Mouse (Mus musculus) heart, postnatal 0 days (tissue): Measurements from ENCODE around the gene Npas3. TPM values are rescaled to one million over a fixed set of nuclear protein-coding genes. Genes with fewer than 3 reads are reported as not detected.

Experiments
- ATAC-seq: fragments of 200-750 bp; cut with Nextera tagmentation; 2 replicates; pipeline ENCODE4 v1.8.0; 2017; ENCODE audit warnings: low read depth, moderate number of reproducible peaks, moderate library complexity; ENCODE audit not compliant: insufficient read depth
- DNase-seq: peaks from one replicate; pipeline ENCODE4 v3.0.0-alpha.2; 2016; ENCODE audit warnings: low spot score
- H3K27ac ChIP-seq: fragments of 300-500 bp; sonication (generic); 2 replicates; pipeline ENCODE4 v1.5.1; 2014; ENCODE audit warnings: low read depth, mild to moderate bottlenecking
- H3K27me3 ChIP-seq: fragments of 300-500 bp; sonication (generic); 2 replicates; pipeline ENCODE4 v1.6.1; 2014; ENCODE audit warnings: low read length, mixed read lengths; ENCODE audit not compliant: control insufficient read depth, insufficient read depth
- H3K36me3 ChIP-seq: fragments of 300-500 bp; sonication (generic); replicated peaks from 2 replicates; pipeline ENCODE4 v1.6.1; 2014; ENCODE audit warnings: low read length, mixed read lengths; ENCODE audit not compliant: control insufficient read depth, insufficient read depth
- H3K4me1 ChIP-seq: fragments of 300-500 bp; sonication (generic); 2 replicates; pipeline ENCODE4 v1.6.1; 2014; ENCODE audit warnings: antibody characterized with exemption; ENCODE audit not compliant: control insufficient read depth, insufficient read depth
- H3K4me2 ChIP-seq: fragments of 300-500 bp; sonication (generic); 2 replicates; pipeline ENCODE4 v1.6.1; 2014; ENCODE audit warnings: low read depth, mild to moderate bottlenecking, low read length, moderate library complexity
- H3K4me3 ChIP-seq: fragments of 300-500 bp; sonication (generic); 2 replicates; pipeline ENCODE4 v1.5.1; 2014; ENCODE audit warnings: low read depth, low read length
- H3K9ac ChIP-seq: fragments of 300-500 bp; sonication (generic); replicated peaks from 2 replicates; pipeline ENCODE4 v1.6.1; 2014; ENCODE audit warnings: low read depth, low read length, mixed read lengths
- H3K9me3 ChIP-seq: fragments of 300-500 bp; sonication (generic); replicated peaks from 2 replicates; pipeline ENCODE4 v1.6.1; 2016; ENCODE audit warnings: low read length; ENCODE audit not compliant: control insufficient read depth
- CTCF ChIP-seq: IDR thresholded peaks from 2 replicates; pipeline ENCODE4 v1.5.1; 2016; ENCODE audit warnings: antibody characterized with exemption, control low read depth, low read depth
- EP300 ChIP-seq: IDR thresholded peaks from 2 replicates; pipeline ENCODE4 v1.6.1; 2016; ENCODE audit warnings: antibody characterized with exemption, low read depth
- WGBS: fragments of 180-500 bp; shearing (Covaris S2); extraction: QIAGEN DNeasy Blood & Tissue Kit; methylation state at CpG from one replicate; pipeline ENCODE4 v1.1.7; 2014; 5-methylcytosine and 5-hydroxymethylcytosine counted together
- polyA plus RNA-seq: library from polyadenylated mRNA; unstranded; fragments of >200 nt; fragmentation: Nextera tagmentation; extraction: Ambion mirVana; gene quantifications from 2 replicates; pipeline ENCODE4 v1.2.1, GENCODE M21; 2015
- total RNA-seq: library from RNA; depleted of rRNA; stranded (reverse); fragments of >200 nt; gene quantifications from 2 replicates; pipeline ENCODE4 v1.2.3, GENCODE M21; 2014; ENCODE audit warnings: low replicate concordance

Npas3 gene
- total and polyA plus RNA-seq, 2 experiments from 2014 or later, result 0.50 to 0.61 TPM

DNA sequence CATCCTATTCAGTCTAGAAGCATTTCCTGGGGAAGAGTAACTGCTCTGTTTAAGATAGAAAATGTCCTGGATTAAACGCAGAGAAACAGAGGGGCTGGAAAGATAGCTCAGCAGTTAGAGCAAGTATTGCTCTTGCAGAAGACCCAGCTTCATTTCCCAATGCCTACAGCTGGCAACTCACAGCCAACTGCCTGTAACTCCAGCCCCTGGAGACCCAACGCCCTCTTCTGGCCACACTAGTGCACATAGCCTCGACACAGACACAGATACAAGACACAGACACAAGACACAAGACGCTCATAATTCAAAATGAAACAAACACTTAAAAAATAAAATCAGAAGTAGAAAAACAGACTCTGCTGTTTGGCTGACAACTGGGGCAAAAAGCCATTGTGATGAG lies 754.0 kb downstream of the Npas3 start:
- WGBS, result 69% methylated on average over 4 of the region's 4 CpGs
- no peak for TF ChIP-seq EP300
- 0 out of 2 replicates have a peak, but pooled peaks have one; percentile 10 for TF ChIP-seq CTCF
- no peak overlapping the region for H3K4me3 ChIP-seq
- H3K36me3 ChIP-seq, result no peaks in the 10 kb centered on the region
- H3K4me2 ChIP-seq, result no peak overlapping the region
- no peak overlapping the region for H3K9ac ChIP-seq
- H3K9me3 ChIP-seq, result no peaks in the 10 kb centered on the region
- DNase-seq, result no peak
- no peak for ATAC-seq
- H3K27ac ChIP-seq, result no peak overlapping the region
- H3K27me3 ChIP-seq, result no peaks in the 10 kb centered on the region
- H3K4me1 ChIP-seq, result peaks cover 7% of the 10 kb centered on the region; the same call in 1 of the 2 replicates

- Histone ChIP-seq H3K4me2 (no peak overlapping the region), H3K4me3 (no peak overlapping the region), H3K4me1 (peaks cover 7% of the 10 kb centered on the region; the same call in 1 of the 2 replicates), H3K9me3 (no peaks in the 10 kb centered on the region), H3K9ac (no peak overlapping the region), H3K27me3 (no peaks in the 10 kb centered on the region), H3K36me3 (no peaks in the 10 kb centered on the region), H3K27ac (no peak overlapping the region)
- DNase-seq (no peak), ATAC-seq (no peak)
- WGBS, result 31% methylated on average over 8 of the region's 8 CpGs
- TF ChIP-seq CTCF (no peak), EP300 (no peak)
Measured at GRCm38 (mm10) chr12:54004606-54005005, 756.1 kb downstream of the Npas3 start.

DNA sequence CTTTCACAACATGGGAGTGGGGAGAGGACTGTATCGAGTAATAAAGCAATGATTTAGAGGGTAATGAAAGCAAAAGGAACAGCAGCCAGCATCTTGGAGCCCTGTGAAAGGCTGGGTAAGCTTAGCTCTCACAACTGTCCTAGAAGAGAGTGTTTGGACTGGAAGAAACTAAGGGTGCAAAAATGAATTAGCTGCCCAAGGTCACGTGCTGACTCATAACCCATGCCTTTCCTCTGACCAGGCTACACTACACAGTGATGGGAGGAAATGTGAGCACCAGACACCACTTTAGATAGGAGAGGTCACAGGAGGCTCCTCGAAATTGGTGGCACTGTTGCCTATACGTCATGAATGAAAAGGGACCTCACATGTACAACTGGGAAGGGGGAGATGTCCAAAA lies 757.1 kb downstream of the Npas3 start:
- Histone ChIP-seq H3K4me3 (no peak overlapping the region), H3K4me1 (peaks cover 7% of the 10 kb centered on the region; the same call in 1 of the 2 replicates), H3K27ac (no peak overlapping the region), H3K27me3 (no peaks in the 10 kb centered on the region), H3K9ac (no peak overlapping the region), H3K9me3 (no peaks in the 10 kb centered on the region), H3K36me3 (no peaks in the 10 kb centered on the region), H3K4me2 (no peak overlapping the region)
- WGBS, result 45% methylated on average over 4 of the region's 4 CpGs
- ATAC-seq, result no peak
- no peak for DNase-seq
- TF ChIP-seq CTCF (no peak), EP300 (no peak)

- Histone ChIP-seq H3K4me1 (no peaks in the 10 kb centered on the region), H3K9me3 (no peaks in the 10 kb centered on the region), H3K27me3 (no peaks in the 10 kb centered on the region), H3K9ac (no peak overlapping the region), H3K4me2 (no peak overlapping the region), H3K4me3 (no peak overlapping the region), H3K27ac (no peak overlapping the region), H3K36me3 (no peaks in the 10 kb centered on the region)
- DNase-seq, result no peak
- TF ChIP-seq EP300, result no peak
- no peak for TF ChIP-seq CTCF
- no peak for ATAC-seq
Measured at GRCm38 (mm10) chr12:54015304-54015703, 766.8 kb downstream of the Npas3 start.

DNA sequence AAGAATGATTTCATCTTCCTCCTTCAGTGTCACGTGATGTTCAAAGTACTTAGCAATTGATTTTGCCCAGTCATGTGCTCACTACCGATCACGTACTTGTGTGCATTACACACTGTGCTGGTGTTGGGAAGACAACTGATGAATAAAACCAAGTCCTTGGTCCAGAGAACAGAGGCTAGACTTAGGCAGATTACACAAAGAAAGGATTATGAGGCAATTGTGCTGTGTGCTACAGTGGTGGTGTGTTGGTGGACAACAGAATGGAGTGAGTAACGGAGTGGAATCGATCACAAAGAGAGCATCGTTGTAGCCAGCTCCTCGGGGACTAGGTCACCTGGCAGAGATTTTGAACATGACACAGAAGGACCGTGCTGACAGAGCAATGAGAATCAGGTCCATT lies 769.5 kb downstream of the Npas3 start:
- ATAC-seq, result no peak
- Histone ChIP-seq H3K27me3 (no peaks in the 10 kb centered on the region), H3K27ac (no peak overlapping the region), H3K9ac (no peak overlapping the region), H3K4me2 (no peak overlapping the region), H3K4me3 (no peak overlapping the region), H3K4me1 (no peaks in the 10 kb centered on the region), H3K9me3 (no peaks in the 10 kb centered on the region), H3K36me3 (no peaks in the 10 kb centered on the region)
- TF ChIP-seq CTCF (no peak), EP300 (no peak)
- no peak for DNase-seq
- WGBS, result 86% methylated on average over 8 of the region's 8 CpGs

DNA sequence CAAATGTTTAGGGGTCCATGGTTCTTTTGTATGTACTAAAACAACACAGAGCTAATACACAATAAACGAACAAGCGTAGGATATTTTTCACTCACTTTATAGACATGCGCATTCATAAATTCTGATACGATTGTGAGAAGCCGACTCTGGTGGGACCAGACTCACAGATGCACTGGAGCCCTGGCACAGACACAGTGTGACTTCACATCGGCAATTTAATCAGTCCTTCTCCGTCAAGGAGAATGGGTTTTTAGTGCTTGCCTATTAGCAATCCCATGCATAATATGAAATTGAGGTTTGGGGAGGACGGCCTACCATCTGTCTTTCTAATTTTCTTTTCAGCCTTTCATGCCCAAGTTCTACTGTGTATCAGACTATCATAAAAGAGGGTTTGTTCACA lies 771.5 kb downstream of the Npas3 start:
- Histone ChIP-seq H3K27me3 (no peaks in the 10 kb centered on the region), H3K4me2 (no peak overlapping the region), H3K27ac (no peak overlapping the region), H3K36me3 (no peaks in the 10 kb centered on the region), H3K9ac (no peak overlapping the region), H3K9me3 (no peaks in the 10 kb centered on the region), H3K4me1 (no peaks in the 10 kb centered on the region), H3K4me3 (no peak overlapping the region)
- ATAC-seq, result no peak
- WGBS, result 92% methylated on average over 8 of the region's 8 CpGs
- no peak for TF ChIP-seq EP300
- TF ChIP-seq CTCF, result no peak
- no peak for DNase-seq
